Mouse (Mus musculus) Muller cell, postnatal 12 days (primary cell): ENCODE measurements at regions not wholly inside any gene's neighbourhood (a gene's known extent, or its start where the extent isn't known, plus 50 kb on each side); places are given as distances from the start of the nearest gene placed in this dataset.

ENCODE experiments used
- DNase-seq: peaks from one replicate; pipeline ENCODE4 v3.0.0-alpha.2; 2015; ENCODE audit errors: inconsistent ontology term

GRCm38 (mm10) chr10:16231821-16232220 is 1491.2 kb upstream of the Cited2 start:
- peak; percentile 5 for DNase-seq

DNA sequence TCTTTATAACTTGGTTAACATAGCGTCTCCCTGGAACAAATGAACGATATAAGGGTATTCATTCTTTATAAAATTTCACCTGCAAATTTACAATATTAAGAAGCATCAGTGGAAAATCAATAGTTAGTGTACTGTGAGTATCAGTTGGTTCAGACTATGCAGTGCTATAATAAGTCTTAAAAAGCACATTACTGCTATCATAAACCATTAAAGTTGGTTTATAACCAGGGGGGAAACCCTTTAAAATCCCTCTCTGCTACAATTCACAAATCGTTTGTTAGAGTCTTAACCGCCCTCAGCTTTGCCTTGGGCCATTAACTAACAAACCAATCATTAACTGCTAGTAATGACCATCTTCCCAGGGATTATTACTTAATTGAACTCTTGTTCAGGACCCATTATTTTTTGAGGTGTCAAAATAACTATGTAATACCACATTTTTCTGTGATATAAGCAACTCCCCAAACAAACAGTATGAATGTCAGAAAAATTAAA is 1489.4 kb upstream of the Cited2 start:
- no peak for DNase-seq

DNA sequence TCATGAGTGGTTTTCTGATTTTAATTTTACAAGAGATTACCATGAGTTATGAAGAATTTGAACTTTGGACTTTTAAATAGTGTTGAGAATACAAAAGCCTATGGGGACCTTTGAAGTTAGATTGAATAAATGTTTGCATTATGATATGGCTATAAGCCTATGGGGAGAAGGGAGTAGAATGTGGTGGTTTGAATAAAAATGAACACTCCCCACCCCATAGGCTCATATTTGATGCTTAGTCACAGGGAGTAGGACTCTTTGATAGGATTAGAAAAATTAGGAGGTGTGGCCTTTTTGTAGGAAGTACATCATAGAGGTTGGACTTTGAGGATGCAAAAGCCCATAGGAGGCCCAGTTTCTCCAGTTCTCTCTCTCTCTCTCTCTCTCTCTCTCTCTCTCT is 1466.7 kb upstream of the Cited2 start:
- no peak for DNase-seq

- DNase-seq: no peak
Observed at GRCm38 (mm10) chr10:16272786-16273185, 1450.2 kb upstream of the Cited2 start.

DNA sequence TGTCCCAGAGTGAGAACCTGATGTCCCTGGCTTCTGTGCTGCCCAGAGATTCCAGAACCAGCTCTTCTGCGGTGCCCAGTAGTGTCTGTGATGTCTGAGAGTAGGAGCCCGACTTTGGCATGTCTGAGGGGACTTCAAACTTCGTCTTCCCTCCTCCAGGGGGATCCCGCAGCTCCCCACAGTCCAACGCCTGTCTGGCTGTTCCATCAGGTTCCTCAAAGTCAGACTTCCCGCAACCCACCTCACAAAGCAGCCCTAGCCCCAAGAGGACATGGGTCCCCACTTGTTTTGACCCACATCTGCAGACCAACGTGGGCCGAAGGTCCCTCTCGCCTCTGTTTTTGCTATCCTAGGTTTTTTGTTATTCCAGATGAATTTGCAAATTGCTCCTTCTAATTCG is 1406.0 kb upstream of the Cited2 start:
- DNase-seq: no peak

- DNase-seq: no peak
Observed at GRCm38 (mm10) chr10:16337546-16337945, 1385.5 kb upstream of the Cited2 start.

DNA sequence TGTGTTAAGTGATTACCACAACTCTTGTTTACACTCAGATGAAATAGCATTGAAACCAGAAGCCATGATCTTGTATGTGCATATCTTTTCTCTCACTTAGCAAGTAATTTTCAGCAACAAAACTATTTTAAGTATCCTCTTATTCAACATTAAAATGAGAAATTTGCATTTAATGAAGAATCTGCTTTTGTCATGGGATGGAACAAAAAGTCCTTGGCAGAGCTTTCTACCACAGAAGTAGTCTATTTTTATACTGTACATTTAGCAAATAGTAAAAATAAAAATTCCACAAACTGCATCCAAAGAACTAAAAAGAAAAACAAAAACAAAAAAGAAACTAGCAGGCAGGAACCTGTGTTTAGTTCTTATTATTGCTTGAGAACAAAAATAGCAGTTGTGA is 1381.5 kb upstream of the Cited2 start:
- no peak for DNase-seq

DNA sequence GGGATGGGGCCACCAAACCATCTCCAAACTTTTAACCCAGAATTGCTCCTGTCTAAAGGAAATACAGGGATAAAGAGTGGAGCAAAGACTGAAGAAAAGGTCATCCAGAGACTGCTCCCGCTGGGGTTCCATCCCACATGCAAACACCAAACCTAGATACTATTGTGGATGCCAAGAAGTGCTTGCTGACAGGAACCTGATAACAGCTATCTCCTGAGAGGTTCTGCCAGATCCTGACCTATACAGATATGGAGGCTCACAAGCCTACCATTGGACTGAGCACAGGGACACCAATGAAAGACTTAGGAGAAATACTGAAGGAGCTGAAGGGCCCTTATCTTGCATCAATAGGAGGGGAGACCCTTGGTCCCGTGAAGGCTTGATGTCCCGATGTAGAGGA is 1359.0 kb upstream of the Cited2 start:
- DNase-seq: no peak
